In the genomic region with DNA sequence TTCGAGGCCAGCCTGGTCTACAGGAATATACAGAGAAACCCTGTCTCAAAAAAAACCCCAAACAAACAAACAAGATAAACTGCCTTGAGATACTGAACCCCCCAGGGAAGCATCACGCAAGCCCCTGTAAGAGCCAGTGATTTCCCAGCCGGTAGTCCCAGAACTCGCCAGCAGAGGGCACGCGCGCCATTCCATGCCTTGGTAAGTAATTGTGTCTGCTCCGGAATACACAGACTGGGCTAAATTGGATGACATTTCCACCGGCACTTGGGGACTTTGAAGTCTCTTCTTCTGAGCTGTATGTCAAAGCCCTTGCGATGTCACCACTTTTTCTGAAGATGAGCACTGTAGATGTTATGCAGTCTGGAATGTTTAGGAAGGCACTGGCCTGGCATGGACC, we compare ENCODE assay signal across 7 mouse cellular contexts. TPM values are rescaled to one million over a fixed set of nuclear protein-coding genes. Genes with fewer than 3 reads are reported as not detected.
DNase-seq lines count a peak whose midpoint lies in the region; ATAC-seq and TF ChIP-seq lines count a peak whose summit lies in the region.

No protein-coding gene starts in this region.

- TF ChIP-seq POLR2A in small intestine, adult 2 months (IDR thresholded peaks at IDR 0.05; ENCODE audit: low read depth, low read length) = 0 out of 2 replicates have a peak, but pooled peaks have one; percentile 19

- H3K4me3 ChIP-seq in intestine, postnatal 0 days (ENCODE audit: low read depth, low read length) = no peak overlapping the region
- H3K4me3 ChIP-seq in midbrain, embryonic 14.5 days (replicated peaks; ENCODE audit: low read depth, low read length) = no peak overlapping the region
- no peak overlapping the region for H3K4me3 ChIP-seq in small intestine, adult 2 months (ENCODE audit: low read depth, low read length)

- no peak overlapping the region for H3K27ac ChIP-seq in intestine, postnatal 0 days (ENCODE audit: low read depth, low read length)
- H3K27ac ChIP-seq in midbrain, embryonic 14.5 days (replicated peaks; ENCODE audit: low read depth, low read length) = no peak overlapping the region
- no peak overlapping the region for H3K27ac ChIP-seq in small intestine, adult 2 months (ENCODE audit: insufficient read depth, low read depth, low read length)

- ATAC-seq in common myeloid progenitor, adult 5-6 weeks (replicated peaks; ENCODE audit: low read depth, poor library complexity, severe bottlenecking) = peak; percentile 49
- 0 out of 2 replicates have a peak, but pooled peaks have one; percentile 16 for ATAC-seq in intestine, postnatal 0 days
- ATAC-seq in midbrain, embryonic 14.5 days (ENCODE audit: low FRiP score, low TSS enrichment) = peak; percentile 41; the same call in 1 of the 2 replicates

- TF ChIP-seq CTCF in intestine, postnatal 0 days (IDR thresholded peaks at IDR 0.05; ENCODE audit: low read depth) = peak; percentile 99
- peak; percentile 91 for TF ChIP-seq CTCF in small intestine, adult 2 months (IDR thresholded peaks at IDR 0.05; ENCODE audit: extremely low read depth, insufficient read length, insufficient replicate concordance, low read depth, low read length)

- no peak overlapping the region for H3K4me2 ChIP-seq in intestine, postnatal 0 days (replicated peaks; ENCODE audit: low read depth)
- H3K4me2 ChIP-seq in midbrain, embryonic 14.5 days (ENCODE audit: low read length) = no peak overlapping the region

- no peaks in the 10 kb centered on the region for H3K9me3 ChIP-seq in intestine, postnatal 0 days (ENCODE audit: control insufficient read depth)
- H3K9me3 ChIP-seq in midbrain, embryonic 14.5 days (ENCODE audit: control insufficient read depth, low read length) = no peaks in the 10 kb centered on the region

- DNase-seq in adrenal gland, adult 18-20 months (ENCODE audit: low spot score in 2 of 2) = peak; percentile 95 to 97
- peak; percentile 94 for DNase-seq in gastrocnemius, postnatal 10 days
- peak; percentile 83 to 90 for DNase-seq in left cerebral cortex, postnatal 36 days (ENCODE audit: low spot score in 2 of 2)
- peak; percentile 95 for DNase-seq in midbrain, embryonic 14.5 days

- no peak overlapping the region for H3K9ac ChIP-seq in intestine, postnatal 0 days (ENCODE audit: low read depth, low read length)
- H3K9ac ChIP-seq in midbrain, embryonic 14.5 days (replicated peaks; ENCODE audit: low read length) = no peak overlapping the region

- WGBS in intestine, postnatal 0 days = under 1% methylated on average over 10 of the region's 10 CpGs
- 0% methylated on average over 10 of the region's 10 CpGs for WGBS in midbrain, embryonic 14.5 days
- WGBS in small intestine, adult 2 months = 3% methylated on average over 10 of the region's 10 CpGs

- no peaks in the 10 kb centered on the region for H3K4me1 ChIP-seq in intestine, postnatal 0 days (replicated peaks; ENCODE audit: control insufficient read depth, insufficient read depth, low read length)
- no peaks in the 10 kb centered on the region for H3K4me1 ChIP-seq in midbrain, embryonic 14.5 days (ENCODE audit: control insufficient read depth, insufficient read depth, low read length)
- H3K4me1 ChIP-seq in small intestine, adult 2 months (ENCODE audit: control insufficient read depth, insufficient read depth, insufficient read length, low read length) = peaks cover 6% of the 10 kb centered on the region; the same call in 1 of the 2 replicates

- intact Hi-C loops in left cerebral cortex, postnatal 36 days (cut with DNase I) = loop anchor here (2.0 to 5.0 kb wide), 2 partner anchors 42 to 57 kb away; partner anchors contain the start of genes Flt3l, Gm45713 and Rps11

- H3K27me3 ChIP-seq in intestine, postnatal 0 days (replicated peaks; ENCODE audit: control insufficient read depth, insufficient read depth, low read length) = no peaks in the 10 kb centered on the region
- no peaks in the 10 kb centered on the region for H3K27me3 ChIP-seq in midbrain, embryonic 14.5 days (ENCODE audit: control insufficient read depth, insufficient read depth, low read length)
- H3K27me3 ChIP-seq in small intestine, adult 2 months (ENCODE audit: control insufficient read depth, insufficient read depth, low read length) = no peaks in the 10 kb centered on the region

- H3K36me3 ChIP-seq in intestine, postnatal 0 days (ENCODE audit: control insufficient read depth, insufficient read depth) = peaks cover 39% of the 10 kb centered on the region
- peaks cover 30% of the 10 kb centered on the region for H3K36me3 ChIP-seq in midbrain, embryonic 14.5 days (ENCODE audit: control insufficient read depth, insufficient read depth, low read length)
- peaks cover 25% of the 10 kb centered on the region; the same call in 1 of the 2 replicates for H3K36me3 ChIP-seq in small intestine, adult 2 months (ENCODE audit: control insufficient read depth, insufficient read depth, low read length)

RNA-seq across cellular contexts. Expression of gene Rcn3, which starts 12.2 kb away (rescaled TPM):
- 10 to 100 TPM; 32.0 to 36.4 TPM for total RNA-seq in adrenal gland, adult 18-20 months (2021)
- total RNA-seq in common myeloid progenitor, adult 5-6 weeks (2017) = 23.2 and 37.1 TPM in 2 replicates
- 100 to 1,000 TPM; 103 to 148 TPM for total RNA-seq in gastrocnemius, postnatal 10 days (2021)
- 81.8 and 85.6 TPM in 2 replicates for polyA plus RNA-seq in intestine, postnatal 0 days (2015; fragmentation: Nextera tagmentation; extraction: Ambion mirVana)
- total RNA-seq in left cerebral cortex, postnatal 36 days (2021) = 1 to 10 TPM; 3.8 to 4.9 TPM
- polyA plus RNA-seq in midbrain, embryonic 14.5 days (2014; fragmentation: Nextera tagmentation; extraction: Ambion mirVana) = 31.2 and 59.3 TPM in 2 replicates
- 40.0 and 49.9 TPM in 2 replicates for polyA plus RNA-seq in small intestine, adult 2 months (2012; rRNA removed)

RNA-seq across cellular contexts. Expression of gene Prrg2, which starts 17.4 kb away (rescaled TPM):
- total RNA-seq in adrenal gland, adult 18-20 months (2021) = 10 to 100 TPM; 14.9 to 28.3 TPM
- total RNA-seq in common myeloid progenitor, adult 5-6 weeks (2017) = 3.4 and 3.8 TPM in 2 replicates
- 10 to 100 TPM in 1 of 2 experiments, 1 to 10 TPM in 1; 8.5 to 10.7 TPM for total RNA-seq in gastrocnemius, postnatal 10 days (2021)
- 56.8 and 59.0 TPM in 2 replicates for polyA plus RNA-seq in intestine, postnatal 0 days (2015; fragmentation: Nextera tagmentation; extraction: Ambion mirVana)
- 1 to 10 TPM; 5.4 to 7.4 TPM for total RNA-seq in left cerebral cortex, postnatal 36 days (2021)
- polyA plus RNA-seq in midbrain, embryonic 14.5 days (2014; fragmentation: Nextera tagmentation; extraction: Ambion mirVana) = 10.1 and 12.2 TPM in 2 replicates
- polyA plus RNA-seq in small intestine, adult 2 months (2012; rRNA removed) = 81.7 and 172 TPM in 2 replicates

RNA-seq across cellular contexts. Expression of gene Nosip, which starts 17.6 kb away (rescaled TPM):
- total RNA-seq in adrenal gland, adult 18-20 months (2021) = 10 to 100 TPM; 44.3 to 46.8 TPM
- 66.0 and 71.2 TPM in 2 replicates for total RNA-seq in common myeloid progenitor, adult 5-6 weeks (2017)
- total RNA-seq in gastrocnemius, postnatal 10 days (2021) = 10 to 100 TPM; 35.9 to 40.5 TPM
- 38.9 and 40.5 TPM in 2 replicates for polyA plus RNA-seq in intestine, postnatal 0 days (2015; fragmentation: Nextera tagmentation; extraction: Ambion mirVana)
- total RNA-seq in left cerebral cortex, postnatal 36 days (2021) = 10 to 100 TPM; 59.7 to 63.7 TPM
- 55.3 and 65.9 TPM in 2 replicates for polyA plus RNA-seq in midbrain, embryonic 14.5 days (2014; fragmentation: Nextera tagmentation; extraction: Ambion mirVana)
- 39.3 and 92.7 TPM in 2 replicates for polyA plus RNA-seq in small intestine, adult 2 months (2012; rRNA removed)

RNA-seq across cellular contexts. Expression of gene Fcgrt, which starts 23.8 kb away (rescaled TPM):
- total RNA-seq in adrenal gland, adult 18-20 months (2021) = 100 to 1,000 TPM; 111 to 137 TPM
- 4.0 and 4.7 TPM in 2 replicates for total RNA-seq in common myeloid progenitor, adult 5-6 weeks (2017)
- 10 to 100 TPM; 70.9 to 75.2 TPM for total RNA-seq in gastrocnemius, postnatal 10 days (2021)
- 2,929 and 3,267 TPM in 2 replicates for polyA plus RNA-seq in intestine, postnatal 0 days (2015; fragmentation: Nextera tagmentation; extraction: Ambion mirVana)
- total RNA-seq in left cerebral cortex, postnatal 36 days (2021) = 10 to 100 TPM; 22.3 to 22.7 TPM
- 4.8 and 21.8 TPM in 2 replicates for polyA plus RNA-seq in midbrain, embryonic 14.5 days (2014; fragmentation: Nextera tagmentation; extraction: Ambion mirVana)
- polyA plus RNA-seq in small intestine, adult 2 months (2012; rRNA removed) = 47.9 and 78.3 TPM in 2 replicates

RNA-seq across cellular contexts. Expression of gene Prr12, which starts 27.2 kb away (rescaled TPM):
- 10 to 100 TPM; 30.8 to 45.3 TPM for total RNA-seq in adrenal gland, adult 18-20 months (2021)
- 2.2 and 7.5 TPM in 2 replicates for total RNA-seq in common myeloid progenitor, adult 5-6 weeks (2017)
- total RNA-seq in gastrocnemius, postnatal 10 days (2021) = 10 to 100 TPM; 36.0 to 43.1 TPM
- 2.4 and 2.6 TPM in 2 replicates for polyA plus RNA-seq in intestine, postnatal 0 days (2015; fragmentation: Nextera tagmentation; extraction: Ambion mirVana)
- 10 to 100 TPM; 64.9 to 75.3 TPM for total RNA-seq in left cerebral cortex, postnatal 36 days (2021)
- 19.5 and 21.4 TPM in 2 replicates for polyA plus RNA-seq in midbrain, embryonic 14.5 days (2014; fragmentation: Nextera tagmentation; extraction: Ambion mirVana)
- polyA plus RNA-seq in small intestine, adult 2 months (2012; rRNA removed) = 8.1 and 13.2 TPM in 2 replicates
